18 mouse cellular contexts compared by ENCODE assay signal in genomic region chr12:51693419-51693818, GRCm38 (mm10). TPM values are rescaled to one million over a fixed set of nuclear protein-coding genes. Genes with fewer than 3 reads are reported as not detected.
DNase-seq lines count a peak whose midpoint lies in the region; ATAC-seq and TF ChIP-seq lines count a peak whose summit lies in the region.
"Had no signal": no experiment of that assay in that cellular context is flagged by ENCODE, and none has a peak within 500 bp of the region (broad histone marks: within the 10 kb centered on the region; RNA-seq: fewer than 3 reads in every experiment).

No protein-coding gene starts in this region.

- no peak for ATAC-seq in intestine, postnatal 0 days
- ATAC-seq in intestine, embryonic 16.5 days = no peak
- no peak for ATAC-seq in stomach, embryonic 14.5 days (ENCODE audit: insufficient number of reproducible peaks, insufficient read depth, low FRiP score, low read depth)
- no peak for ATAC-seq in stomach, postnatal 0 days (ENCODE audit: low FRiP score, low TSS enrichment)
- no peak for ATAC-seq in forebrain, embryonic 11.5 days (replicated peaks; ENCODE audit: low FRiP score)
- ATAC-seq: intestine, embryonic 15.5 days had no signal

- no peaks in the 10 kb centered on the region for H3K36me3 ChIP-seq in intestine, postnatal 0 days (ENCODE audit: control insufficient read depth, insufficient read depth)
- no peaks in the 10 kb centered on the region for H3K36me3 ChIP-seq in intestine, embryonic 16.5 days (ENCODE audit: control insufficient read depth, insufficient read depth, low read length)
- no peaks in the 10 kb centered on the region for H3K36me3 ChIP-seq in stomach, embryonic 14.5 days (ENCODE audit: control insufficient read depth, insufficient read depth, low read length)
- no peaks in the 10 kb centered on the region for H3K36me3 ChIP-seq in stomach, postnatal 0 days (ENCODE audit: control insufficient read depth, insufficient read depth, low read length)
- no peaks in the 10 kb centered on the region for H3K36me3 ChIP-seq in hindbrain, embryonic 10.5 days
- H3K36me3 ChIP-seq in forebrain, embryonic 11.5 days (ENCODE audit: control insufficient read depth, insufficient read depth, low read length) = no peaks in the 10 kb centered on the region
- H3K36me3 ChIP-seq: embryonic facial prominence, embryonic 10.5 days; hindbrain, embryonic 13.5 days; intestine, embryonic 15.5 days; neural tube, embryonic 13.5 days had no signal

- no peak for TF ChIP-seq EP300 in stomach, postnatal 0 days (optimal IDR thresholded peaks at IDR 0.05)

- intact Hi-C loops in gastrocnemius, adult 2 months (cut with DNase I) = no loop called here
- intact Hi-C loops in gastrocnemius, postnatal 36 days (cut with DNase I) = loop anchor here (5.0 kb wide), 1 partner anchor 34 kb away; no protein-coding TSS in a partner anchor

- TF ChIP-seq CTCF in gastrocnemius, adult 2 months (IDR thresholded peaks at IDR 0.05) = no peak
- no peak for TF ChIP-seq CTCF in intestine, postnatal 0 days (IDR thresholded peaks at IDR 0.05; ENCODE audit: low read depth)
- no peak for TF ChIP-seq CTCF in stomach, postnatal 0 days (IDR thresholded peaks at IDR 0.05; ENCODE audit: low read depth)

- H3K9me3 ChIP-seq in intestine, postnatal 0 days (ENCODE audit: control insufficient read depth) = no peaks in the 10 kb centered on the region
- no peaks in the 10 kb centered on the region for H3K9me3 ChIP-seq in intestine, embryonic 16.5 days (ENCODE audit: control insufficient read depth, low read length)
- H3K9me3 ChIP-seq in stomach, embryonic 14.5 days (ENCODE audit: control insufficient read depth, low read depth, low read length) = no peaks in the 10 kb centered on the region
- no peaks in the 10 kb centered on the region for H3K9me3 ChIP-seq in stomach, postnatal 0 days (ENCODE audit: control insufficient read depth, low read length)
- no peaks in the 10 kb centered on the region for H3K9me3 ChIP-seq in hindbrain, embryonic 10.5 days
- H3K9me3 ChIP-seq in forebrain, embryonic 11.5 days (ENCODE audit: control insufficient read depth, low read length) = no peaks in the 10 kb centered on the region
- H3K9me3 ChIP-seq: embryonic facial prominence, embryonic 10.5 days; G1E; hindbrain, embryonic 13.5 days; intestine, embryonic 15.5 days; neural tube, embryonic 13.5 days had no signal

- H3K27ac ChIP-seq in gastrocnemius, adult 2 months = peak overlapping the region; percentile 99
- H3K27ac ChIP-seq in intestine, postnatal 0 days (ENCODE audit: low read depth, low read length) = peak overlapping the region; percentile 57; the same call in 1 of the 2 replicates
- H3K27ac ChIP-seq in intestine, embryonic 16.5 days (ENCODE audit: low read length) = no peak overlapping the region
- peak overlapping the region; percentile 33; the same call in 1 of the 2 replicates for H3K27ac ChIP-seq in stomach, embryonic 14.5 days (ENCODE audit: low read length)
- H3K27ac ChIP-seq in stomach, postnatal 0 days (replicated peaks) = no peak overlapping the region
- H3K27ac ChIP-seq in hindbrain, embryonic 10.5 days = no peak overlapping the region
- H3K27ac ChIP-seq in forebrain, embryonic 11.5 days (ENCODE audit: low read depth, low read length) = no peak overlapping the region
- H3K27ac ChIP-seq: hindbrain, embryonic 13.5 days; intestine, embryonic 15.5 days; neural tube, embryonic 13.5 days had no signal

- H3K9ac ChIP-seq in intestine, postnatal 0 days (ENCODE audit: low read depth, low read length) = no peak overlapping the region
- H3K9ac ChIP-seq in intestine, embryonic 16.5 days (ENCODE audit: low read depth, low read length) = no peak overlapping the region
- no peak overlapping the region for H3K9ac ChIP-seq in stomach, embryonic 14.5 days (replicated peaks; ENCODE audit: low read depth, low read length)
- H3K9ac ChIP-seq in stomach, postnatal 0 days (ENCODE audit: low read length) = no peak overlapping the region
- no peak overlapping the region for H3K9ac ChIP-seq in forebrain, embryonic 11.5 days (ENCODE audit: low read length)
- H3K9ac ChIP-seq: hindbrain, embryonic 13.5 days; intestine, embryonic 15.5 days; neural tube, embryonic 13.5 days had no signal

- H3K4me1 ChIP-seq in intestine, postnatal 0 days (replicated peaks; ENCODE audit: control insufficient read depth, insufficient read depth, low read length) = 0 out of 2 replicates have a peak, but pooled peaks cover 5% of the 10 kb centered on the region
- peaks cover 14% of the 10 kb centered on the region for H3K4me1 ChIP-seq in intestine, embryonic 16.5 days (ENCODE audit: control insufficient read depth, insufficient read depth, low read length)
- peaks cover 11% of the 10 kb centered on the region for H3K4me1 ChIP-seq in stomach, embryonic 14.5 days (ENCODE audit: control insufficient read depth, insufficient read depth, low read length)
- no peaks in the 10 kb centered on the region for H3K4me1 ChIP-seq in stomach, postnatal 0 days (replicated peaks; ENCODE audit: control insufficient read depth, insufficient read depth)
- peaks cover 30% of the 10 kb centered on the region for H3K4me1 ChIP-seq in hindbrain, embryonic 10.5 days (replicated peaks)
- no peaks in the 10 kb centered on the region for H3K4me1 ChIP-seq in forebrain, embryonic 11.5 days (replicated peaks; ENCODE audit: control insufficient read depth, insufficient read depth, low read length)

- WGBS in intestine, postnatal 0 days = 84% methylated on average over 3 of the region's 3 CpGs
- WGBS in intestine, embryonic 16.5 days = 83% methylated on average over 3 of the region's 3 CpGs
- 80% methylated on average over 3 of the region's 3 CpGs for WGBS in stomach, embryonic 14.5 days
- 85% methylated on average over 3 of the region's 3 CpGs for WGBS in stomach, postnatal 0 days
- 82% methylated on average over 3 of the region's 3 CpGs for WGBS in hindbrain, embryonic 10.5 days
- 83% methylated on average over 3 of the region's 3 CpGs for WGBS in forebrain, embryonic 11.5 days

- DNase-seq in gastrocnemius, adult 2 months = no peak
- no peak for DNase-seq in gastrocnemius, postnatal 36 days
- no peak for DNase-seq in stomach, postnatal 0 days (ENCODE audit: low spot score)
- DNase-seq in hindbrain, embryonic 10.5 days (ENCODE audit: low spot score) = no peak
- no peak for DNase-seq in forebrain, embryonic 11.5 days (ENCODE audit: low spot score)
- DNase-seq: adrenal gland, adult 8-10 months; B cell, adult 2 months; cerebellum, postnatal 36 days; gastrocnemius, postnatal 14 days; kidney, postnatal 36 days had no signal

- no peak overlapping the region for H3K4me3 ChIP-seq in gastrocnemius, adult 2 months
- no peak overlapping the region for H3K4me3 ChIP-seq in intestine, postnatal 0 days (ENCODE audit: low read depth, low read length)
- H3K4me3 ChIP-seq in intestine, embryonic 16.5 days (ENCODE audit: low read length) = no peak overlapping the region
- no peak overlapping the region for H3K4me3 ChIP-seq in stomach, embryonic 14.5 days (ENCODE audit: low read depth, low read length)
- H3K4me3 ChIP-seq in stomach, postnatal 0 days (ENCODE audit: low read depth, low read length) = no peak overlapping the region
- H3K4me3 ChIP-seq in hindbrain, embryonic 10.5 days = no peak overlapping the region
- H3K4me3 ChIP-seq in forebrain, embryonic 11.5 days (ENCODE audit: low read depth, low read length) = no peak overlapping the region
- H3K4me3 ChIP-seq: intestine, embryonic 15.5 days had no signal

- no peak overlapping the region for H3K4me2 ChIP-seq in intestine, postnatal 0 days (replicated peaks; ENCODE audit: low read depth)
- no peak overlapping the region for H3K4me2 ChIP-seq in intestine, embryonic 16.5 days (ENCODE audit: low read depth, low read length)
- no peak overlapping the region for H3K4me2 ChIP-seq in stomach, embryonic 14.5 days (replicated peaks; ENCODE audit: low read depth, low read length)
- no peak overlapping the region for H3K4me2 ChIP-seq in stomach, postnatal 0 days (replicated peaks; ENCODE audit: low read depth)
- no peak overlapping the region for H3K4me2 ChIP-seq in forebrain, embryonic 11.5 days (ENCODE audit: low read depth, low read length, severe bottlenecking)

- no peaks in the 10 kb centered on the region for H3K27me3 ChIP-seq in intestine, postnatal 0 days (replicated peaks; ENCODE audit: control insufficient read depth, insufficient read depth, low read length)
- H3K27me3 ChIP-seq in intestine, embryonic 16.5 days (replicated peaks; ENCODE audit: control insufficient read depth, insufficient read depth, low read length) = no peaks in the 10 kb centered on the region
- H3K27me3 ChIP-seq in stomach, embryonic 14.5 days (ENCODE audit: control insufficient read depth, insufficient read depth, low read length) = no peaks in the 10 kb centered on the region
- H3K27me3 ChIP-seq in stomach, postnatal 0 days (ENCODE audit: control insufficient read depth, insufficient read depth, low read length) = no peaks in the 10 kb centered on the region
- H3K27me3 ChIP-seq in hindbrain, embryonic 10.5 days (ENCODE audit: insufficient read depth, poor library complexity, severe bottlenecking) = no peaks in the 10 kb centered on the region
- H3K27me3 ChIP-seq in forebrain, embryonic 11.5 days (ENCODE audit: control insufficient read depth, insufficient read depth, low read length) = no peaks in the 10 kb centered on the region
- H3K27me3 ChIP-seq: hindbrain, embryonic 13.5 days; intestine, embryonic 15.5 days; neural tube, embryonic 13.5 days had no signal

RNA-seq across cellular contexts. Expression of gene Strn3, which starts 1.7 kb away (rescaled TPM):
- 100 to 1,000 TPM; 142 to 174 TPM for total RNA-seq in gastrocnemius, adult 2 months (2021)
- 100 to 1,000 TPM; 129 to 132 TPM for total RNA-seq in gastrocnemius, postnatal 36 days (2021)
- polyA plus RNA-seq in intestine, postnatal 0 days (2015; fragmentation: Nextera tagmentation; extraction: Ambion mirVana) = 22.2 and 22.9 TPM in 2 replicates
- 14.5 and 25.2 TPM in 2 replicates for polyA plus RNA-seq in intestine, embryonic 16.5 days (2015; fragmentation: Nextera tagmentation; extraction: Ambion mirVana)
- 62.2 and 63.6 TPM in 2 replicates for polyA plus RNA-seq in stomach, embryonic 14.5 days (2014; fragmentation: Nextera tagmentation; extraction: Ambion mirVana)
- polyA plus RNA-seq in stomach, postnatal 0 days (2015; fragmentation: Nextera tagmentation; extraction: Ambion mirVana) = 25.7 and 26.0 TPM in 2 replicates
- polyA plus RNA-seq in hindbrain, embryonic 10.5 days (2016; fragmentation: Nextera tagmentation; extraction: Ambion mirVana) = 39.2 and 41.6 TPM in 2 replicates
- 56.3 and 58.4 TPM in 2 replicates for polyA plus RNA-seq in forebrain, embryonic 11.5 days (2014; fragmentation: Nextera tagmentation; extraction: Ambion mirVana)

RNA-seq across cellular contexts. Expression of gene Ap4s1, which starts 2.6 kb away (rescaled TPM):
- total RNA-seq in gastrocnemius, adult 2 months (2021) = 10 to 100 TPM; 60.2 to 61.3 TPM
- 10 to 100 TPM; 50.4 to 56.7 TPM for total RNA-seq in gastrocnemius, postnatal 36 days (2021)
- 24.0 and 25.7 TPM in 2 replicates for polyA plus RNA-seq in intestine, postnatal 0 days (2015; fragmentation: Nextera tagmentation; extraction: Ambion mirVana)
- 20.7 and 21.1 TPM in 2 replicates for polyA plus RNA-seq in intestine, embryonic 16.5 days (2015; fragmentation: Nextera tagmentation; extraction: Ambion mirVana)
- 29.6 and 34.1 TPM in 2 replicates for polyA plus RNA-seq in stomach, embryonic 14.5 days (2014; fragmentation: Nextera tagmentation; extraction: Ambion mirVana)
- 28.8 and 30.3 TPM in 2 replicates for polyA plus RNA-seq in stomach, postnatal 0 days (2015; fragmentation: Nextera tagmentation; extraction: Ambion mirVana)
- polyA plus RNA-seq in hindbrain, embryonic 10.5 days (2016; fragmentation: Nextera tagmentation; extraction: Ambion mirVana) = 38.6 and 48.6 TPM in 2 replicates
- 47.5 and 53.7 TPM in 2 replicates for polyA plus RNA-seq in forebrain, embryonic 11.5 days (2014; fragmentation: Nextera tagmentation; extraction: Ambion mirVana)

Comparison
In these comparisons a context has a peak if more than half of its experiments do, and no peak if none do; other contexts are left out.
1. H3K27ac ChIP-seq: peak in gastrocnemius, adult 2 months (single experiment), intestine, postnatal 0 days (single experiment) and stomach, embryonic 14.5 days (single experiment); none in intestine, embryonic 16.5 days (single experiment), stomach, postnatal 0 days (single experiment), hindbrain, embryonic 10.5 days (single experiment) and forebrain, embryonic 11.5 days (single experiment).